Mouse (Mus musculus): ENCODE results near the gene Rmi2. TPM values are rescaled to one million over a fixed set of nuclear protein-coding genes. Genes with fewer than 3 reads are reported as not detected.
"Not testable (repeated sequence)": the region's sequence is repeated elsewhere in the genome, so short reads cannot be mapped to it uniquely, and the experiment has no call there.

Rmi2 gene
- polyA plus RNA-seq, 1 experiment from 2014 or later = 0.37 TPM

DNA sequence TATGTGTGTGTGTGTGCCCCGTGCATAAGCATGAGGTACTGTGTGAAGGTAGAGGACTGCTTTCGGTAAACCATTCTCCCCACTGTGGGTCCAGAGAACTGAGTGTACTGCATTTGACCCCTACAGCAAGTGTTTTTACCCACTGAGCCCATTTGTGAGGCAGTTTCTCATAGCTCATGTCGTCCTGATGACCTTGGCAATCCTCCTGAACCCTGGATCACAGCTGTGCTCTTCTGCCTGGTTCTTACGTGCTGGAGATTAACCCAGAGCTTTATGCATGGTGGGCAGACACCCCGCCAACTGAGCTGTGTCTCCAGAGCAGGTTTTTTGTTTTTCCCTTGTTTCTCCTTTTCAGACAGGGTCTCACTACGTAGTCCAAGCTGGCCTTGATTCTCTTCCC lies 11.1 kb downstream of the Rmi2 start:
- Histone ChIP-seq H3K4me2 (no peak overlapping the region), H3K4me3 (replicated peaks) (no peak overlapping the region), H3K4me1 (peaks cover 22% of the 10 kb centered on the region), H3K27me3 (replicated peaks) (no peaks in the 10 kb centered on the region), H3K36me3 (no peaks in the 10 kb centered on the region), H3K27ac (replicated peaks) (no peak overlapping the region), H3K9me3 (replicated peaks) (no peaks in the 10 kb centered on the region), H3K9ac (replicated peaks) (no peak overlapping the region)
- WGBS = 69% methylated on average over 6 of the region's 6 CpGs
- ATAC-seq (ENCODE audit: low FRiP score) = no peak

DNA sequence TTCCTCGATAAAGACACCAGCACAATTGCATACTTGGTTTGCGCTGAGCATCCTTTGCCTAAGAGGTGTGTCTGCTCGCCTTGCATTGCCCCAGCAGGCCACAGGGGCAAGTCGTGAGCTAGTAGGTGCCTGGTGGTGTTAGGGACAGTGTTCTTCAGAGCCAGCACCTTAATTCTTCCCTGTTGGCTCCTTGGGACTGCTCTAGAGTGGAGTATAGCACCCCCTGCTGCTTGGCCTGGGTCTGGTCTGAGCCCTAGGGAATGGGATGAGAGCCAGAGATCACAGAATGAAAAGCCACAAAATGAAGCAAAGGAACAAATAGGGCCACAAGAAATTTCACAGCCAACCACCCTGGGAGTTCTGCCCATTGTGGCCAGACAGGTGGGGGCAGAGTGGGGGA lies 11.6 kb downstream of the Rmi2 start:
- Histone ChIP-seq H3K9me3 (replicated peaks) (no peaks in the 10 kb centered on the region), H3K4me2 (no peak overlapping the region), H3K9ac (replicated peaks) (no peak overlapping the region), H3K4me3 (replicated peaks) (no peak overlapping the region), H3K36me3 (no peaks in the 10 kb centered on the region), H3K27ac (replicated peaks) (no peak overlapping the region), H3K27me3 (replicated peaks) (no peaks in the 10 kb centered on the region), H3K4me1 (peaks cover 22% of the 10 kb centered on the region)
- WGBS = 63% methylated on average over 4 of the region's 4 CpGs
- ATAC-seq (ENCODE audit: low FRiP score) = no peak

DNA sequence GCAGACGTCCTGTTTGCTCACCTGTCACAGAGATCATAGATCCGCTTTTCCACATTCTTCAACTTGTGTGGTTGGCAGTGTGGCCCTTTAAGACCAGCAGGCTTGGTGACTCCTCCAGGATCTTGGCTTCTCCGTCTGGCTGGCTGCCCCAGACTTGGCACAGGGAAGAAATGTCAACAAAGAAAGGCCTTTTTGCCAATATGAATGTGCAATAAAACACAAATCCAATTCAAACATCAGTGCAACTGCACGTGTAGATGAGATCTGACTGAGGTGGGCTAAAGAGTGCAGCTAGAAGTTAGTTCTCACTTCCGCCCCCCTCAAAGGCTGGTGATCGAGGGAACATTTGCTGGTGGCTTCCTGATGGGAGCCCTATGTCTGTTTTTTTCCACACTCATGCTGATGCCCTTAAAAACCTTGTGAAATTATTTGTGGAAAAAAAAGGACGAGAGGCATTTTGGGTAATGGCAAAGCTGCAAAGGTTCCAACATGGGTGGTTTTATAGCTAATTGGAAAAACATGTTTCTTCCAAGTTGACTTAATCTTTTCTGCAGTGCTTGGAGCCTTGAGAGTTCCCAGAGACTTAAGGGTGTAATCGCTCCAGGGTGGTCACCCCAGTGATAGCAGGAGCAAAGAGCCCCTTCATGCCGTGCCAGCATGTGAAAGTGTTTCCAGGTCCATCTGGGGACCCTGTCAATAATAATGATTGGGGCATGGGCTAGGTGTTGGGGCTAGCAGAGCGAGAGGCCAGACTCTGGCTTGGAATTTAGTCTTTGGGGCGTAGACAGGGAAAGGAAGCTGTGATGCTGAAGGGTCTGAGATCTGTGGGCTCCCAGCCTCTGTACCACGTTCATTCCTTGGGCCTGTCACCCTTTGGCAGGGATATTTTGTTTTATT lies 15.4 kb downstream of the Rmi2 start:
- ATAC-seq (ENCODE audit: low FRiP score) = no peak
- Histone ChIP-seq H3K4me2 (no peak overlapping the region), H3K9me3 (replicated peaks) (no peaks in the 10 kb centered on the region), H3K9ac (replicated peaks) (no peak overlapping the region), H3K4me1 (peaks cover 14% of the 10 kb centered on the region), H3K27me3 (replicated peaks) (no peaks in the 10 kb centered on the region), H3K4me3 (replicated peaks) (no peak overlapping the region), H3K36me3 (no peaks in the 10 kb centered on the region), H3K27ac (replicated peaks) (no peak overlapping the region)
- 71% methylated on average over 12 of the region's 12 CpGs for WGBS

GRCm38 (mm10) chr16:10850905-10851304 lies 16.0 kb downstream of the Rmi2 start:
- H3K9ac ChIP-seq (replicated peaks) = no peak overlapping the region
- 35% methylated on average over 4 of the region's 4 CpGs for WGBS
- H3K27ac ChIP-seq (replicated peaks) = no peak overlapping the region
- H3K4me3 ChIP-seq (replicated peaks) = no peak overlapping the region
- ATAC-seq (ENCODE audit: low FRiP score) = no peak
- H3K36me3 ChIP-seq = no peaks in the 10 kb centered on the region
- H3K4me1 ChIP-seq = peaks cover 14% of the 10 kb centered on the region
- no peaks in the 10 kb centered on the region for H3K27me3 ChIP-seq (replicated peaks)
- no peak overlapping the region for H3K4me2 ChIP-seq
- no peaks in the 10 kb centered on the region for H3K9me3 ChIP-seq (replicated peaks)

DNA sequence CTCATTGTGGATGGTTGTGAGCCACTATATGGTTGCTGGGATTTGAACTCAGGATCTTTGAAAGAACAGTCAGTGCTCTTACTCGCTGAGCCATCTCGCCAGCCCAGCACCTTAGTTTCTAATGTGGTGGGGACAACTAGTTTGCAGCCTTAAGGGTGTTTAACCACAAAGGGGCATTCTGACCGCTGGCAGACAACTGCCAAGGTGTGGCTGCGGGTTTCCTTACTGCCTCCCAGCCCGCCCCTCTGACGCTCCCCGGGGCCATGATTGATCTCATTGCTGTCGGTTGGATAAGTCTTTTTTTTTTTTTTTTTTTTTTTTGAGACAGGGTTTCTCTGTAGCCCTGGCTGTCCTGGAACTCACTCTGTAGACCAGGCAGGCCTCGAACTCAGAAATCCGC lies 17.4 kb downstream of the Rmi2 start:
- ATAC-seq (ENCODE audit: low FRiP score); H3K27me3 ChIP-seq (replicated peaks); H3K27ac ChIP-seq (replicated peaks); H3K9ac ChIP-seq (replicated peaks); H3K36me3 ChIP-seq; H3K9me3 ChIP-seq (replicated peaks); H3K4me2 ChIP-seq; H3K4me3 ChIP-seq (replicated peaks): not testable (repeated sequence)
- WGBS = 91% methylated on average over 10 of the region's 10 CpGs
- H3K4me1 ChIP-seq = peaks cover 14% of the 10 kb centered on the region

- 91% methylated on average over 7 of the region's 7 CpGs for WGBS
- no peak overlapping the region for H3K27ac ChIP-seq (replicated peaks)
- H3K27me3 ChIP-seq (replicated peaks) = no peaks in the 10 kb centered on the region
- no peaks in the 10 kb centered on the region for H3K36me3 ChIP-seq
- H3K4me3 ChIP-seq (replicated peaks) = no peak overlapping the region
- no peak overlapping the region for H3K9ac ChIP-seq (replicated peaks)
- ATAC-seq (ENCODE audit: low FRiP score) = no peak
- no peaks in the 10 kb centered on the region for H3K4me1 ChIP-seq
- no peak overlapping the region for H3K4me2 ChIP-seq
- H3K9me3 ChIP-seq (replicated peaks) = no peaks in the 10 kb centered on the region
Observed at GRCm38 (mm10) chr16:10859726-10860245, 24.9 kb downstream of the Rmi2 start.

DNA sequence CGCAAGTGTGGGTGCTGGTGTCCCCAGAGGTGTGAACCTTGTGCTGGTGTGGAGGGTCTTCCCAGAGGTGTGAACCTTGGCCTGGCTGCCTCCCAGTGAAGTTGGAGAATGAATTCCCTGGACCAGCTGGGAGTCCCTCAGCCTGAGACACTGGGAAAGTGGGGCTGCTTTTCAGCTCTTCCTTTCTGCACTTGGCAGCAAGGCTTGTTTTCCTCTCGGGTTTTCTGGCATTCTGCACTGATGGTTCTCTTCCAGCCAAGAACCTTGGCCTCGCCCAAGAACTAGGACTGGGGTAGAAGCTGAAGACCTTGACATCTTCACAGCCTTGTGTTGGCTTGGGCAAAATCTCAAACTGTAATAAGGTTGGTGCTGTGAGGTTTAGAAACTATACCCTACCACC lies 26.5 kb downstream of the Rmi2 start:
- Histone ChIP-seq H3K27me3 (replicated peaks) (no peaks in the 10 kb centered on the region), H3K36me3 (no peaks in the 10 kb centered on the region), H3K4me2 (no peak overlapping the region), H3K9me3 (replicated peaks) (no peaks in the 10 kb centered on the region), H3K4me3 (replicated peaks) (no peak overlapping the region), H3K9ac (replicated peaks) (no peak overlapping the region), H3K4me1 (no peaks in the 10 kb centered on the region), H3K27ac (replicated peaks) (no peak overlapping the region)
- ATAC-seq (ENCODE audit: low FRiP score) = no peak
- 84% methylated on average over 3 of the region's 3 CpGs for WGBS

DNA sequence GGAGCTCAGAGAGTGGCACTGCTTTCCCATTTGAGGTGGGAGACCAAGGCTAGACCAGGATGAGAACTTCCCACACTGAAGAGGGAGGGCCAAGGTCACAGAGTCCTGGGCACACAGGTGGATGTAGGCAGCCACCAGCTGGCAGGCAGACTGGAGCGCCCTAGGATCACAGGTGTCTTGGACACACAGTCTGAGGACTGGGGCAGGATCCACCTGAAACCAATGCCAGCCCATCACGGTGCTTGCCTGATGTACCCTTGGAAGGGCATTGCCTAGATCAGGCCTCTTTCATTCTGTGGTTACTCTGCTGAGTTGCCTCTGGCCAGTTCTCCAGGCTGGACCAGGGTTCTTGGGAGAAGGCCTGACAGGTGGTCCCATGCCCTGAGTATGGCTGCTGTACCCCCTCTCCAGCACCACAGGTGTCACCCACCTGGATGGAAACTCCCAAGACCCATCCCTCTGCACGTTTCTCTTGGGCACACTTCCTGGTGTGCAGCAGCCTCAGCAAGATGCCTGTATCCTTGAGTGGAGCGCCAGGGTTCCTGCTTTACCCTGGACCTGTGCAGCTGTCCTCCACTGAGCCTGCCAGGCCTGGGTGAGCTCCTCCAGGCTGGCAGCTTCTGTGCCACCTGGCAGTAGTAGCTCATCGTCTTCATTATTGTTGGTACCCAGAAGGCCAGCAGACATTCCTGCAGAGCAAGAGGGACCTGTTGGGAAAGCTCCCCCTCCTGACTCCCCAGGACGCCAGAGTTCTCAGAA lies 30.2 kb downstream of the Rmi2 start:
- no peak overlapping the region for H3K9ac ChIP-seq (replicated peaks)
- no peak for ATAC-seq (ENCODE audit: low FRiP score)
- no peak overlapping the region for H3K4me3 ChIP-seq (replicated peaks)
- H3K27me3 ChIP-seq (replicated peaks) = no peaks in the 10 kb centered on the region
- H3K27ac ChIP-seq (replicated peaks) = no peak overlapping the region
- no peak overlapping the region for H3K4me2 ChIP-seq
- H3K9me3 ChIP-seq (replicated peaks) = no peaks in the 10 kb centered on the region
- 83% methylated on average over 6 of the region's 6 CpGs for WGBS
- H3K36me3 ChIP-seq = no peaks in the 10 kb centered on the region
- H3K4me1 ChIP-seq = no peaks in the 10 kb centered on the region

DNA sequence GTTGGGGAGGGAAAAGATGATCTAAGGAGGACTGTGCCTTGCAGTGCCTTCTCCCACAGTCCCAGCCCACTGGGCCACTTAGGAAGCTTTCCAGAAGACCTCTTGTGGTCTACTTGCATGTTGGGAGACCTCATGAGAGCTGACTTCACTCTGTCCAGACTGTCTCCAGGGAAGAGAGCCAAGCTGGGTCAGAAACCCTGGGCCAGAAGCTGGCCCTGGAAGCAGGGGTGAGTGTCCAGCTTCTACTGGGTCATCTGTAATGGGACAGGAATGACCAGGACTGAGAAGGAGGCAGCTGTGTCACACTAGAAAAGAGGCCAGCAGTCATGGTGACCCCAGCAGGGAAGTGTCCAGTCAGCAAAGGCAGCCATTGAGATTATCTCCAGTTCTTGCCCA lies 30.7 kb downstream of the Rmi2 start:
- H3K36me3 ChIP-seq = no peaks in the 10 kb centered on the region
- no peak for ATAC-seq (ENCODE audit: low FRiP score)
- H3K9me3 ChIP-seq (replicated peaks) = no peaks in the 10 kb centered on the region
- no peaks in the 10 kb centered on the region for H3K4me1 ChIP-seq
- no peak overlapping the region for H3K9ac ChIP-seq (replicated peaks)
- no peaks in the 10 kb centered on the region for H3K27me3 ChIP-seq (replicated peaks)
- no peak overlapping the region for H3K27ac ChIP-seq (replicated peaks)
- H3K4me3 ChIP-seq (replicated peaks) = no peak overlapping the region
- H3K4me2 ChIP-seq = no peak overlapping the region

- no peak for ATAC-seq (ENCODE audit: low FRiP score)
- Histone ChIP-seq H3K36me3 (no peaks in the 10 kb centered on the region), H3K9ac (replicated peaks) (no peak overlapping the region), H3K4me2 (no peak overlapping the region), H3K27me3 (replicated peaks) (no peaks in the 10 kb centered on the region), H3K4me1 (0 out of 2 replicates have a peak, but pooled peaks cover 3% of the 10 kb centered on the region), H3K27ac (replicated peaks) (no peak overlapping the region), H3K9me3 (replicated peaks) (no peaks in the 10 kb centered on the region), H3K4me3 (replicated peaks) (no peak overlapping the region)
- WGBS = 93% methylated on average over 8 of the region's 8 CpGs
Observed at GRCm38 (mm10) chr16:10866841-10867240, 32.0 kb downstream of the Rmi2 start.

GRCm38 (mm10) chr16:10867501-10867900 lies 32.6 kb downstream of the Rmi2 start:
- Histone ChIP-seq H3K27me3 (replicated peaks) (no peaks in the 10 kb centered on the region), H3K4me3 (replicated peaks) (no peak overlapping the region), H3K27ac (replicated peaks) (no peak overlapping the region), H3K4me2 (no peak overlapping the region), H3K4me1 (0 out of 2 replicates have a peak, but pooled peaks cover 3% of the 10 kb centered on the region), H3K9ac (replicated peaks) (no peak overlapping the region), H3K9me3 (replicated peaks) (no peaks in the 10 kb centered on the region), H3K36me3 (no peaks in the 10 kb centered on the region)
- WGBS = 86% methylated on average over 2 of the region's 2 CpGs
- ATAC-seq (ENCODE audit: low FRiP score) = no peak
